Mouse (Mus musculus): ENCODE measurements at regions not wholly inside any gene's neighbourhood (a gene's known extent, or its start where the extent isn't known, plus 50 kb on each side); places are given as distances from the start of the nearest gene placed in this dataset.

DNA sequence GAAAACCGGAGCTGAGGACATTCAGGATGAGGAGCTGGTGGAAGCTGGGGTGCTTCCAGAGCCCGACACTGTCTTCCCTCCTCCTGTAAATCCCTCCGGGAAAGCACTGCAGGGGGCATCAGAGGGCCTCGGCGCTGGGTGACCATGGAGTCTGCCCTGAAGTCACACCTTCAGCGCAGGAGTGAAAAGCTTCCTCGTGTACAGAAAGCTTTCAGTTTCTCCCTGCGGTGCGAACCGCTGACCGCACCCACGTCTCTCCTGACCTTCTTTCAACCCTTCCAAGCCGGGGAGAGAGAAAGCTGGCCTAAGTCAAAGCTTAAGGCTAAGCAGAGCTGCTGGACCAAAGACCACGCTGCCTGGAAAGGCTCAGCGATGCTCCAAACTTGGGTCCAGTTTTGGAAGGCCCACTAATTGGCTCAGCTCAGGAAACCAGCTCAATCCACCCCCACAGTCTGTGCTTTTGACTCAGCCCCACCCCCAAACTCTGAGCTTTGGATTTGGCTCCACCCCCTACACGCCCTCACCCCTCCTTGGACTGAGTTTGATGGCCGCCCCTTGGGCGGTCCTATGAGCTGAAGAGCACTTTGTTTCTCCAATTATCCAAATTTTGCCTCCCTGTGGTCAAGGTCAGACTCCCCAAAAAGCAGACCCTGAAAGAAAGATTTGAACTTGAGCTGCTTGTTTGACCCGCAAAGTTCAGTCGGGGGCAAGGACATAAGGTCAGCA lies 97.0 kb upstream of the Rpl38 start:
- no peaks in the 10 kb centered on the region for H3K36me3 ChIP-seq
- H3K9me3 ChIP-seq: no peaks in the 10 kb centered on the region; the same call in 1 of the 2 replicates
- no peak for ATAC-seq (ENCODE audit: insufficient number of reproducible peaks, low FRiP score, low TSS enrichment, low read depth)
- H3K4me2 ChIP-seq: no peak overlapping the region; the same call in 1 of the 2 replicates
- 35% methylated on average over 20 of the region's 20 CpGs for WGBS
- peaks cover 6% of the 10 kb centered on the region; the same call in 1 of the 2 replicates for H3K27me3 ChIP-seq
- peaks cover 28% of the 10 kb centered on the region for H3K4me1 ChIP-seq
- no peak overlapping the region for H3K27ac ChIP-seq
- H3K9ac ChIP-seq: no peak overlapping the region
- H3K4me3 ChIP-seq: no peak overlapping the region

DNA sequence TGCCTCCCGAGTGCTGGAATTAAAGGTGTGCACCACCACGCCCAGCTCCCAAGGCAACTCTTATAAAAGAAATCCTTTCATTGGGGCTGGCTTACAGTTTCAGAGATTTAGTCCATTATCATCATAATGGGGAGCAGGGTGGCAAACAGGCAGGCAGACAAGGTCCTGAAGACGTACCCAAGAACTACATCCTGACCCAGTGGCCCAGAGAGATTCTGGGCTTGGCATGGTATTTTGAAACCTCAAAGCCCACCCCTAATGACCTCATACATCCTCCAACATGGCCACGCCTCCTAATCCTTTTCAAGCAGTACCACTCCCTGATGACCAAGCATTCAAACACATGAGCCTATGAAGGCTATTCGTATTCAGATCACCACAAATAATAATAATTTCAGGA lies 98.2 kb upstream of the Rpl38 start:
- H3K36me3 ChIP-seq: no peaks in the 10 kb centered on the region
- H3K4me1 ChIP-seq: peaks cover 28% of the 10 kb centered on the region
- 94% methylated on average over 5 of the region's 5 CpGs for WGBS
- no peak overlapping the region for H3K4me2 ChIP-seq
- no peak overlapping the region for H3K4me3 ChIP-seq
- H3K27me3 ChIP-seq: peaks cover 6% of the 10 kb centered on the region; the same call in 1 of the 2 replicates
- no peak overlapping the region for H3K9ac ChIP-seq
- no peak for ATAC-seq (ENCODE audit: insufficient number of reproducible peaks, low FRiP score, low TSS enrichment, low read depth)
- H3K9me3 ChIP-seq: no peaks in the 10 kb centered on the region
- no peak overlapping the region for H3K27ac ChIP-seq

DNA sequence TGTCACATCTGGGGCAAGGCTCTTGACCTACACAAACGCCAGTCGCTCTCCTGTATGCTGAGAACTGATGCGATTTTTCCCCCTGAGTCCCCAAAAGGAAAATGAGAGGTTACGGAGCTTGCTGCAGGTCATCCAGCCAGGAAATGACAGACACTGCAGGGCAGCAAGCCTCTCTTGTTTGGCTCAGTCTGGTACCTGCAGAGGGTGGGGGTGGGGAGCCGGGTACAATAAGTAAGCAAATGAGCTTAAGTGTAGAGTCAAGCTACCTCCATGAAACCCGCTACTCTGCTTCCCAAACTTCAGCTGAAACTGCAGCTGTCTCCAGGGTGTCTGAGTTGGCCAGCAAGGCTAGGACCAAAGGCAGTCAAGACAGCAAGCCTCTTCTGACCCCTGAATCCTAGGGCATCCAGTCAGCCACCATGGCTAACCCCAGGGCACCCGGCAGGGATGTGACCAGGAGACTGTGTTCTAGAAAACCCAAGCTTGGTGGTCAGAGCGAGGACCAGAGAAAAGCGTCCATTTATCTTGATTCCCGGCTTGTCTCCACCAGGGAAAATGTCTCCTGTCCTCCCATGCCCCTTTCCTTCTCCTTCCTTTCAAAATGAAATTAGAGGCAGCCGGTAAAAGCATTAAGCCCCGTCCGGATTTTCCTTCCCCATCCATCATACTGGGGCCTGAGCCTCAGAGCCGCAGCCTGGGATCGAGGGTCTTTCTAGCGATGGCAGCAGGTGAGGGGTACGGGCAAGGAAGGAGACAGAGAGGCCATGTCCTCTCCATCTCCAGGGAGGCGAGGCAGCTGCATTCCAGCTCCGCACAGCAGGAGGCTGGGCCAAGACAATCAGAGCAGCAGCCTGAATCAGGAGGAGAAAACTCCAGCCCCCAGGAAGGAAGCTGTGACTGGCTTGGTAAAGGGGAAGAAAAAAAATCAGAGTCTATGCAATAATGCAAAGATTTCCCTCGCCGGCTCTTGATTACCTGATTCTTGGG lies 100.2 kb upstream of the Rpl38 start:
- peaks cover 28% of the 10 kb centered on the region for H3K4me1 ChIP-seq
- no peaks in the 10 kb centered on the region for H3K36me3 ChIP-seq
- no peak overlapping the region for H3K4me3 ChIP-seq
- peaks cover 6% of the 10 kb centered on the region; the same call in 1 of the 2 replicates for H3K27me3 ChIP-seq
- H3K4me2 ChIP-seq: no peak overlapping the region
- H3K27ac ChIP-seq: no peak overlapping the region
- 11% methylated on average over 21 of the region's 21 CpGs for WGBS
- ATAC-seq (ENCODE audit: insufficient number of reproducible peaks, low FRiP score, low TSS enrichment, low read depth): no peak
- no peaks in the 10 kb centered on the region for H3K9me3 ChIP-seq
- H3K9ac ChIP-seq: no peak overlapping the region

DNA sequence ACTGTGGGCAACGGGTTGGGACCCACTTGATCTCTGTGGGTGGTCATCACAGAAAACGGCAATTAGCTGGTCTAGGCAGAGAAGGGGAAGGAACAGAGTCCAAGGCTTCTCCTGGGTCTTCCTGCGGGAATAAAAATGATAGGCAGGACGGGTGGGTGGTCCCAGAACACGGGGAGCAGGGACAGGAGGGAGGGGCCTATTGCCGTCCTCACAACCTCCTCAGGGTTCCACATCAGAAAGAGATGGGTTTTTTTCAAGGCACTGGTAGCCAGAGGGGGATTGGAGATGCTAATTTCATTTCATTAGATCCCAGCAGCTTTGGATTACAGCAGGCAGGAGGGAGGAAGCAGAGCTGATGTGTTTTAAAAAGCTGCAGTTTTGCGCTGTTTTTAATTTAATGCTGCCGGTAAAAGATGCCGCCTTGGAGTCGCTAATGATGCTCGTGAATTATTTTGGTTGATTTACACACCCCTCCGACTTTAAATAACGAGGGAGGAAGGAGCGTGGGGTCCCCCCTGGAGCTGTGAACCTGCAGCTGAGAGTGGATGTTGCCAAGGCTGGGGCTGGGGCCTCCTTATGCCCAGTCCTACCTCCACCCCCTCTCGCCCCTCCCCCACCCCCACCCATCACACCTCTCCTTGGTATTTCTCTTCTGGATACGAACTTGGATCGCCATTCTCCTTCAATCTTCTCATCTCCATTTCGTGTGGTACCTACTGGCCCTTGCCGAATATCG lies 101.1 kb upstream of the Rpl38 start:
- H3K4me3 ChIP-seq: no peak overlapping the region
- H3K27me3 ChIP-seq: peaks cover 6% of the 10 kb centered on the region; the same call in 1 of the 2 replicates
- peaks cover 28% of the 10 kb centered on the region for H3K4me1 ChIP-seq
- no peak overlapping the region for H3K27ac ChIP-seq
- no peak for ATAC-seq (ENCODE audit: insufficient number of reproducible peaks, low FRiP score, low TSS enrichment, low read depth)
- no peaks in the 10 kb centered on the region for H3K9me3 ChIP-seq
- no peaks in the 10 kb centered on the region for H3K36me3 ChIP-seq
- H3K4me2 ChIP-seq: peak overlapping the region; percentile 20; the same call in 1 of the 2 replicates
- WGBS: 5% methylated on average over 20 of the region's 20 CpGs
- H3K9ac ChIP-seq: no peak overlapping the region

DNA sequence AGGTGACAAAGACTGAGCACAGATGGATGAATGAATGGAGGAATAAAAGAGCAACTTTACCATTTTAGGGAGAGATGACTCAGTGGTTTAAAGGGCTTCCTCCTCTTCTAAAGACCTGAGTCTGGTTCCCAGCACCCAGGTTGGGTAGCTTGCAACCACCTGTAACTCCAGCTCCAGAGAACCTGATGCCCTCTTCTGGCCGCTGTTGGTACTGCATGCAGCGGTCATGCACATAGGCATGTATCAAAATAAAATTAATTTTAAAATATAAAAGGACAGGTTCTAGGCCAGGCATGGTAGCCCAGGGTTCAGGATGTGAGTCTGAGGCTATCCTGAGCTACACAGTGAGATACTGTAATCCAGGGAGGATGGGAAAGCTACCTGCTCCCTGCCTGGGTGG lies 103.4 kb upstream of the Rpl38 start:
- Histone ChIP-seq H3K4me3 (no peak overlapping the region), H3K9ac (no peak overlapping the region), H3K36me3 (no peaks in the 10 kb centered on the region), H3K27ac (no peak overlapping the region), H3K4me2 (no peak overlapping the region), H3K9me3 (no peaks in the 10 kb centered on the region), H3K27me3 (peaks cover 18% of the 10 kb centered on the region), H3K4me1 (peaks cover 19% of the 10 kb centered on the region)
- WGBS: 86% methylated on average over 2 of the region's 2 CpGs
- ATAC-seq (ENCODE audit: insufficient number of reproducible peaks, low FRiP score, low TSS enrichment, low read depth): no peak

DNA sequence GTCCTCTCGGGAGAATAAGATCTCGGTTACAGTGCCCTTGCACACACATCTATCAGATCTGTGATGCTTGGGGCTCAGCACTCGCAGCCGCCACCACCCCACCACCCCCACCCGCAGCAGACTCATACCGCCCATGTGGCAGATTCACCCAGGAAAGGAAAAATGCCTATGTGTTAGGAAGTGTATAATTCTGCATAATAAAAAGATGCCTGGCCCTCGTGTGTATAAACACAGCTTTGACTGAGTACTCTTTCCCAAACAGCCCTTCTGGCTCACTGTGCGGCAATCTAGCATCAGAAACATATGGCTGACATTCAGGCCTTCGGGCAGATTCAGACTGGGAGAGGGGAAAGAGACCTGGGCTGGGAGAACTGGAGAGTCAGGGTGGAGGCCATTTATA lies 105.2 kb upstream of the Rpl38 start:
- Histone ChIP-seq H3K9ac (no peak overlapping the region), H3K4me2 (no peak overlapping the region), H3K27ac (no peak overlapping the region), H3K9me3 (no peaks in the 10 kb centered on the region), H3K36me3 (no peaks in the 10 kb centered on the region), H3K4me1 (peaks cover 15% of the 10 kb centered on the region), H3K4me3 (no peak overlapping the region), H3K27me3 (peaks cover 20% of the 10 kb centered on the region)
- WGBS: 81% methylated on average over 9 of the region's 9 CpGs
- no peak for ATAC-seq (ENCODE audit: insufficient number of reproducible peaks, low FRiP score, low TSS enrichment, low read depth)

DNA sequence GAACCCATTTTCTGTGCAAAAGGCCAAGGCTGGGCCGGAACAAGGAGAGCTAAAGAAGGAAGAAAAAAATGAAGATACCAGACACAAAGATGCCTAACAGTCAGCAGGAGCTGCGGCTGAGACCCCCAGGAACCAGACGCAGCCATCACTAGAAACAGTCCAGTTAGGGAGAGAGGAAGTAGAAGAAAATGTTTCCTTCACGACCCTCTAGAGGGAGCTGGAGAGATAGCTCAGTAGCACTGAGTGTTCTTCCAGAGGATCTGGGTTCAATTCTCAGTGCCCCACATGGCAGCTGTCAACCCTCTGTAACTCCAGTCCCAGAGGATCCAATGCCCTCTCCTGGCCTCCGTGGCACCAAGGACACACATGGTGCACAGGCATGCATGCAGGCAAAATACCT lies 113.7 kb upstream of the Rpl38 start:
- Histone ChIP-seq H3K36me3 (no peaks in the 10 kb centered on the region), H3K27ac (no peak overlapping the region), H3K9me3 (no peaks in the 10 kb centered on the region), H3K4me1 (0 out of 2 replicates have a peak, but pooled peaks cover 5% of the 10 kb centered on the region), H3K4me2 (no peak overlapping the region), H3K4me3 (no peak overlapping the region), H3K27me3 (no peaks in the 10 kb centered on the region), H3K9ac (no peak overlapping the region)
- 50% methylated on average over 5 of the region's 5 CpGs for WGBS
- ATAC-seq (ENCODE audit: insufficient number of reproducible peaks, low FRiP score, low TSS enrichment, low read depth): no peak

DNA sequence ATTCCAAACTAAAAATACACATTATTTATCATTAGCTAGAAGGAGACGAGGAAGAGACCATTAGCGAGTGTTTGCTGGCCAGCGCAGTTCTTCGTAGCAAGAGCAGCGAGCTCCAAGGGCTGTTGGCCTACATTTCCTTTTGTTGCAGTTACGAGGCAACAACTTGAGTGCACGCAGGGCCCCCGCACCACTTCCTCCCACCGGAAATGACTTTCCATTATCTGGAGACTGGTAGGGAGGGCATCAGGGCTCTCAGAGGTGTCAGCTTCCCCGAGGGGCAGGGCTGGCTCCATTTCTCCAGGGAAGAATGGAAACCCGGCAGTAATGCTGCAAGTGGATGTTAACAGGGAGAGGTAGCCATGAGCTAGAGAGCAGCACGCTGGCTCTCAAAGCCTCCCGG lies 114.3 kb upstream of the Rpl38 start:
- Histone ChIP-seq H3K36me3 (no peaks in the 10 kb centered on the region), H3K27ac (no peak overlapping the region), H3K9me3 (no peaks in the 10 kb centered on the region), H3K4me2 (no peak overlapping the region), H3K9ac (no peak overlapping the region), H3K4me1 (0 out of 2 replicates have a peak, but pooled peaks cover 5% of the 10 kb centered on the region), H3K4me3 (no peak overlapping the region), H3K27me3 (no peaks in the 10 kb centered on the region)
- 30% methylated on average over 13 of the region's 13 CpGs for WGBS
- ATAC-seq (ENCODE audit: insufficient number of reproducible peaks, low FRiP score, low TSS enrichment, low read depth): no peak

DNA sequence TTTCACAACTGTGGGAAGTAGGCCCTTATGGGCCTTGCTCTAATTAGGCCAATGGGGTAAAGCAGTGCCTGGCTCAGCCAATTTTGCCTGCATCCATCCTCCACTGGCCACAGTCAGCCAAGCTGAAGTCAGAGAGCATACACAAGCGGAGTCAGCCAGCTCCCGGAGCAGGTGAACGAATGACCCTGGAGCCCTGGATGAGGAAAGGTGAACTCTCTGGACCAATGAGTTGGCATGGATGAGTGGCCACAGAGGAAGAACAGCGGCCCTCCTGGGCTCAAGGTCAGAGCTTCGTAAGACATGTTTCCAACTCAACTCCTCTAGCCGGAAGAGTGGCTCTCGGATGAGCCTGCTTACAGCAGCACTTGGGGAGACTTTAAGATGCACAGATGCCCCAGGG lies 116.1 kb upstream of the Rpl38 start:
- no peaks in the 10 kb centered on the region for H3K9me3 ChIP-seq

DNA sequence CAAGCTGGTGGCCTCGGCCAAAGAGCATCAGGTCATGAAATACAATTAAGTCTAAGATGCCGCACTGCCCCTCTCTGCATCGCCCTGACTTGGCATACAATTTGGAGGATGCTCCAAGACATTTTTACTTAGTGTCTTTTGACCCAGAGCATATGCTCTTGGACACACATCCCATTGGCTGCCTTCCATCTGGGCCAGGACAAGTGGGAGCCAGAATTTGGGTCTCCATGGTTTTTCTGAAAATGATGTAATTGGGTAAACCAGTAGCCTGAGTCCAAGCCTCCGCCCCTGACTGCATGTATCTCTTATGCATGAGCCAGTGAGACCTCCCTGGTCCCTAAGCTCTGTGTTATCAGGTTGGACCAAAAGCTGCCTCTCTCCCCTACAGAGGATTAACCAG lies 117.1 kb upstream of the Rpl38 start:
- Histone ChIP-seq H3K9ac (no peak overlapping the region), H3K27ac (no peak overlapping the region), H3K4me2 (no peak overlapping the region), H3K27me3 (no peaks in the 10 kb centered on the region), H3K36me3 (no peaks in the 10 kb centered on the region), H3K9me3 (no peaks in the 10 kb centered on the region), H3K4me1 (0 out of 2 replicates have a peak, but pooled peaks cover 5% of the 10 kb centered on the region), H3K4me3 (no peak overlapping the region)
- no peak for ATAC-seq (ENCODE audit: insufficient number of reproducible peaks, low FRiP score, low TSS enrichment, low read depth)
- 94% methylated on average over 4 of the region's 4 CpGs for WGBS

More for the DNA sequence above, 116.1 kb upstream of the Rpl38 start:
- Histone ChIP-seq H3K27me3 (no peaks in the 10 kb centered on the region), H3K36me3 (no peaks in the 10 kb centered on the region), H3K27ac (no peak overlapping the region), H3K4me3 (no peak overlapping the region), H3K4me1 (0 out of 2 replicates have a peak, but pooled peaks cover 5% of the 10 kb centered on the region), H3K9ac (no peak overlapping the region), H3K4me2 (no peak overlapping the region)
- ATAC-seq (ENCODE audit: insufficient number of reproducible peaks, low FRiP score, low TSS enrichment, low read depth): no peak
- 80% methylated on average over 7 of the region's 7 CpGs for WGBS

DNA sequence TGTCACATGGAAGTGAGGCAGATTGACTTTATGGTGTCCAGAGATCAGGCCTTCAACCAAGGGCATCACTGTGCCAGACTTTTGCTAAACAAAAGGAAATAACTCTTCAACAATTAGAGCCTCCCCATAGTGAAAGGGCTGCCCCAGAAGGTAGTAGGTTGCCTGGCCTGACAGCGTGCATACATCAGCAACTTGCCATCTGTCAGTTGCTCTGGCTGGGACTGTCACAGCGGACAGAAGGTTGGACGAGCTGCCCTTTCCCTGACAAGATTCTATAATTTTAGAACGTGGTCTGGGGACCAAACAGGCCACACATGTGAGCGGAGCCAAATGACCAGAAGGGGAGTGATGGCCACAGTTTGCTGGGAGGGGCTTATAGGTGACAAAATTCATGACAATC lies 119.7 kb upstream of the Rpl38 start:
- Histone ChIP-seq H3K9me3 (no peaks in the 10 kb centered on the region), H3K4me2 (no peak overlapping the region), H3K4me1 (no peaks in the 10 kb centered on the region), H3K36me3 (no peaks in the 10 kb centered on the region), H3K27me3 (no peaks in the 10 kb centered on the region), H3K27ac (no peak overlapping the region), H3K4me3 (no peak overlapping the region), H3K9ac (no peak overlapping the region)
- no peak for ATAC-seq (ENCODE audit: insufficient number of reproducible peaks, low FRiP score, low TSS enrichment, low read depth)
- 78% methylated on average over 5 of the region's 5 CpGs for WGBS
